9 mouse cellular contexts compared by ENCODE assay signal in genomic region chr6:51178799-51179398, GRCm38 (mm10).
DNase-seq lines count a peak whose midpoint lies in the region; ATAC-seq and TF ChIP-seq lines count a peak whose summit lies in the region.
"Had no signal": no experiment of that assay in that cellular context is flagged by ENCODE, and none has a peak within 500 bp of the region (broad histone marks: within the 10 kb centered on the region; RNA-seq: fewer than 3 reads in every experiment).

No protein-coding gene starts in this region.

- H3K4me3 ChIP-seq in forebrain, embryonic 11.5 days (ENCODE audit: low read depth, low read length), result no peak overlapping the region
- H3K4me3 ChIP-seq in forebrain, embryonic 10.5 days, result no peak overlapping the region
- no peak overlapping the region for H3K4me3 ChIP-seq in lung, embryonic 15.5 days
- H3K4me3 ChIP-seq in heart, postnatal 0 days (ENCODE audit: low read depth, low read length), result peak overlapping the region; percentile 16; the same call in 1 of the 2 replicates
- H3K4me3 ChIP-seq in myocyte, result no peak overlapping the region

- H3K9ac ChIP-seq in forebrain, embryonic 11.5 days (ENCODE audit: low read length), result no peak overlapping the region
- H3K9ac ChIP-seq in lung, embryonic 15.5 days, result no peak overlapping the region
- H3K9ac ChIP-seq in heart, postnatal 0 days (replicated peaks; ENCODE audit: low read depth, low read length), result no peak overlapping the region

- 0 out of 2 replicates have a peak, but pooled peaks have one; percentile 15 for ATAC-seq in forebrain, embryonic 11.5 days (replicated peaks; ENCODE audit: low FRiP score)
- peak; percentile 11; the same call in 1 of the 2 replicates for ATAC-seq in lung, embryonic 15.5 days (ENCODE audit: borderline replicate concordance, extremely low read depth, low FRiP score, low TSS enrichment)
- no peak for ATAC-seq in heart, postnatal 0 days (ENCODE audit: insufficient read depth, low read depth)

- H3K27me3 ChIP-seq in forebrain, embryonic 11.5 days (ENCODE audit: control insufficient read depth, insufficient read depth, low read length), result peaks cover 66% of the 10 kb centered on the region
- H3K27me3 ChIP-seq in forebrain, embryonic 10.5 days (ENCODE audit: poor library complexity, severe bottlenecking), result peaks cover 91% of the 10 kb centered on the region
- peaks cover 81% of the 10 kb centered on the region for H3K27me3 ChIP-seq in lung, embryonic 15.5 days
- H3K27me3 ChIP-seq in heart, postnatal 0 days (ENCODE audit: control insufficient read depth, insufficient read depth, low read length), result peaks cover 89% of the 10 kb centered on the region
- H3K27me3 ChIP-seq in myocyte (ENCODE audit: control insufficient read depth, insufficient read depth, insufficient read length), result peaks cover 4% of the 10 kb centered on the region

- no peak for TF ChIP-seq EP300 in heart, postnatal 0 days (IDR thresholded peaks at IDR 0.05; ENCODE audit: low read depth)

- H3K4me1 ChIP-seq in forebrain, embryonic 11.5 days (replicated peaks; ENCODE audit: control insufficient read depth, insufficient read depth, low read length), result no peaks in the 10 kb centered on the region; the same call in 1 of the 2 replicates
- peaks cover 13% of the 10 kb centered on the region for H3K4me1 ChIP-seq in forebrain, embryonic 10.5 days
- H3K4me1 ChIP-seq in lung, embryonic 15.5 days, result peaks cover 9% of the 10 kb centered on the region
- H3K4me1 ChIP-seq in heart, postnatal 0 days (ENCODE audit: control insufficient read depth, insufficient read depth), result 0 out of 2 replicates have a peak, but pooled peaks cover 6% of the 10 kb centered on the region

- H3K9me3 ChIP-seq in forebrain, embryonic 11.5 days (ENCODE audit: control insufficient read depth, low read length), result no peaks in the 10 kb centered on the region
- H3K9me3 ChIP-seq in forebrain, embryonic 10.5 days, result no peaks in the 10 kb centered on the region
- no peaks in the 10 kb centered on the region for H3K9me3 ChIP-seq in lung, embryonic 15.5 days
- H3K9me3 ChIP-seq in heart, postnatal 0 days (replicated peaks; ENCODE audit: control insufficient read depth, low read length), result no peaks in the 10 kb centered on the region

- TF ChIP-seq CTCF in heart, postnatal 0 days (IDR thresholded peaks at IDR 0.05; ENCODE audit: low read depth), result no peak

- no peak overlapping the region for H3ac ChIP-seq in myocyte (ENCODE audit: control insufficient read depth, insufficient read length)

- DNase-seq in forebrain, embryonic 11.5 days (ENCODE audit: low spot score), result no peak
- no peak for DNase-seq in forebrain, embryonic 10.5 days (ENCODE audit: extremely low spot score, low spot score)
- no peak for DNase-seq in lung, adult 18-20 months
- DNase-seq in heart, postnatal 0 days (ENCODE audit: low spot score), result peak; percentile 46
- no peak for DNase-seq in cerebellum, adult 8-10 months
- DNase-seq in MN1 (ENCODE audit: low spot score), result no peak
- DNase-seq: layer of hippocampus, postnatal 36 days had no signal

- no peaks in the 10 kb centered on the region for H3K79me2 ChIP-seq in myocyte (ENCODE audit: control insufficient read depth, insufficient read depth)

- H3K27ac ChIP-seq in forebrain, embryonic 11.5 days (ENCODE audit: low read depth, low read length), result no peak overlapping the region
- H3K27ac ChIP-seq in forebrain, embryonic 10.5 days, result no peak overlapping the region
- no peak overlapping the region for H3K27ac ChIP-seq in lung, embryonic 15.5 days
- no peak overlapping the region for H3K27ac ChIP-seq in heart, postnatal 0 days (ENCODE audit: low read depth)

- H3K36me3 ChIP-seq in forebrain, embryonic 11.5 days (ENCODE audit: control insufficient read depth, insufficient read depth, low read length), result no peaks in the 10 kb centered on the region
- H3K36me3 ChIP-seq in forebrain, embryonic 10.5 days (replicated peaks), result no peaks in the 10 kb centered on the region
- H3K36me3 ChIP-seq in lung, embryonic 15.5 days, result no peaks in the 10 kb centered on the region
- no peaks in the 10 kb centered on the region for H3K36me3 ChIP-seq in heart, postnatal 0 days (replicated peaks; ENCODE audit: control insufficient read depth, insufficient read depth, low read length)
- no peaks in the 10 kb centered on the region for H3K36me3 ChIP-seq in myocyte (ENCODE audit: control insufficient read depth, insufficient read depth)

- WGBS in forebrain, embryonic 11.5 days, result 3% methylated on average over 17 of the region's 17 CpGs
- WGBS in forebrain, embryonic 10.5 days, result 3% methylated on average over 17 of the region's 17 CpGs
- 2% methylated on average over 17 of the region's 17 CpGs for WGBS in lung, embryonic 15.5 days
- 3% methylated on average over 17 of the region's 17 CpGs for WGBS in heart, postnatal 0 days

- no peak for TF ChIP-seq POLR2A in myocyte (IDR thresholded peaks at IDR 0.05; ENCODE audit: insufficient read length, low read depth)

- H3K4me2 ChIP-seq in forebrain, embryonic 11.5 days (ENCODE audit: low read depth, low read length, severe bottlenecking), result no peak overlapping the region
- peak overlapping the region; percentile 53 for H3K4me2 ChIP-seq in lung, embryonic 15.5 days
- peak overlapping the region; percentile 30 for H3K4me2 ChIP-seq in heart, postnatal 0 days (ENCODE audit: low read depth, low read length)
- peak overlapping the region; percentile 63 for H3K4me2 ChIP-seq in myocyte (ENCODE audit: low read depth)

TF ChIP-seq in myocyte, 11 proteins besides CTCF, POLR2A, EP300 and RAD21:
- TF ChIP-seq CEBPB (IDR thresholded peaks at IDR 0.05; ENCODE audit: insufficient read depth, poor library complexity, severe bottlenecking) (no peak), TCF12 (IDR thresholded peaks at IDR 0.05; ENCODE audit: insufficient read depth, poor library complexity, severe bottlenecking) (no peak), TCF3 (IDR thresholded peaks at IDR 0.05; ENCODE audit: insufficient read length, low read depth) (no peak), MAX (IDR thresholded peaks at IDR 0.05; ENCODE audit: low read depth) (no peak), MYOD1 (IDR thresholded peaks at IDR 0.05; ENCODE audit: control insufficient read depth in 1 of 3, insufficient read length in 2 of 3, low read depth in 2 of 3) (no peak), POLR2AphosphoS2 (IDR thresholded peaks at IDR 0.05; ENCODE audit: insufficient read length, low read depth) (no peak), USF1 (IDR thresholded peaks at IDR 0.05; ENCODE audit: low read depth) (no peak), SRF (IDR thresholded peaks at IDR 0.05; ENCODE audit: control insufficient read depth, insufficient read length, low read depth) (no peak), E2F4 (IDR thresholded peaks at IDR 0.05; ENCODE audit: insufficient read depth) (no peak), MYOG (IDR thresholded peaks at IDR 0.05; ENCODE audit: control insufficient read depth in 1 of 3, insufficient read depth in 1 of 3, insufficient read length in 2 of 3, low read depth in 2 of 3) (no peak), REST (IDR thresholded peaks at IDR 0.05; ENCODE audit: insufficient read depth, insufficient read length) (no peak)
TF ChIP-seq in myocyte: peak in this region for 0.
